Mouse (Mus musculus) ovary, adult 2 months (tissue): ENCODE measurements around the gene Amhr2. TPM values are rescaled to one million over a fixed set of nuclear protein-coding genes. Genes with fewer than 3 reads are reported as not detected.

Source experiments
- polyA plus RNA-seq: library from polyadenylated mRNA; depleted of rRNA; stranded (reverse); fragments of >200 nt; gene quantifications from 2 replicates; pipeline ENCODE4 v1.2.3, GENCODE M21; 2012; rRNA removed

Amhr2 gene
- 150 and 164 TPM in 2 replicates for polyA plus RNA-seq

GRCm38 (mm10) chr15:102445146-102445545, at the start of gene Amhr2:
TSS of gene Amhr2 (plus strand) at chr15:102445367.

GRCm38 (mm10) chr15:102405489-102406195, 39.5 kb upstream of the Amhr2 start, which contains the start of gene Sp1:
TSS of gene Sp1 (plus strand) at chr15:102406143.

GRCm38 (mm10) chr15:102458904-102459317, 13.7 kb downstream of the Amhr2 start, which contains the start of gene Prr13:
TSS of gene Prr13 (plus strand) at chr15:102459028.

GRCm38 (mm10) chr15:102470183-102470604, 25.0 kb downstream of the Amhr2 start, which contains the start of gene Pcbp2:
TSS of gene Pcbp2 (plus strand) at chr15:102470539.

GRCm38 (mm10) chr15:102503447-102503846, 58.3 kb downstream of the Amhr2 start, which contains the start of gene Gm10337:
TSS of gene Gm10337 (plus strand) at chr15:102503722.

Other genes with a start within 250 kb of the Amhr2 start
- 33.0 and 35.9 TPM in 2 replicates for gene Zfp740, start 242.1 kb upstream of the Amhr2 start, polyA plus RNA-seq
- 137 and 169 TPM in 2 replicates for gene Csad, start 240.6 kb upstream of the Amhr2 start, polyA plus RNA-seq
- gene Itgb7, start 213.4 kb upstream of the Amhr2 start, polyA plus RNA-seq, result 5.7 and 6.7 TPM in 2 replicates
- 57.9 and 65.1 TPM in 2 replicates for gene Rarg, start 187.8 kb upstream of the Amhr2 start, polyA plus RNA-seq
- gene Gm9918, start 174.8 kb upstream of the Amhr2 start, polyA plus RNA-seq, result 0.77 and 1.0 TPM in 2 replicates
- 119 and 129 TPM in 2 replicates for gene Mfsd5, start 165.9 kb upstream of the Amhr2 start, polyA plus RNA-seq
- 12.0 and 16.4 TPM in 2 replicates for gene Espl1, start 149.1 kb upstream of the Amhr2 start, polyA plus RNA-seq
- 77.8 and 110 TPM in 2 replicates for gene Pfdn5, start 119.3 kb upstream of the Amhr2 start, polyA plus RNA-seq
- gene Myg1, start 113.7 kb upstream of the Amhr2 start, polyA plus RNA-seq, result 58.9 and 73.8 TPM in 2 replicates
- gene Aaas, start 94.6 kb upstream of the Amhr2 start, polyA plus RNA-seq, result 44.6 and 50.1 TPM in 2 replicates
- gene Sp7, start 78.2 kb upstream of the Amhr2 start, polyA plus RNA-seq, result 1.7 and 2.3 TPM in 2 replicates
- 19.1 and 23.3 TPM in 2 replicates for gene Sp1, start 39.2 kb upstream of the Amhr2 start, polyA plus RNA-seq
- gene Prr13, start 13.7 kb downstream of the Amhr2 start, polyA plus RNA-seq, result 105 and 108 TPM in 2 replicates
- 416 and 676 TPM in 2 replicates for gene Pcbp2, start 25.2 kb downstream of the Amhr2 start, polyA plus RNA-seq
- gene Gm10337, start 58.4 kb downstream of the Amhr2 start, polyA plus RNA-seq, result not detected in 2 replicates
- 19.0 and 19.6 TPM in 2 replicates for gene Map3k12, start 71.7 kb downstream of the Amhr2 start, polyA plus RNA-seq
- gene Tarbp2, start 72.8 kb downstream of the Amhr2 start, polyA plus RNA-seq, result 89.7 and 90.4 TPM in 2 replicates
- gene Npff, start 79.6 kb downstream of the Amhr2 start, polyA plus RNA-seq, result 3.8 and 4.0 TPM in 2 replicates
- gene Gm28047, start 179.7 kb downstream of the Amhr2 start, polyA plus RNA-seq, result not detected in 2 replicates
- 77.0 and 108 TPM in 2 replicates for gene Atf7, start 180.1 kb downstream of the Amhr2 start, polyA plus RNA-seq
- gene Atp5g2, start 227.0 kb downstream of the Amhr2 start, polyA plus RNA-seq, result 346 and 452 TPM in 2 replicates